Mouse (Mus musculus): ENCODE measurements around the gene H2-M10.2. TPM values are rescaled to one million over a fixed set of nuclear protein-coding genes. Genes with fewer than 3 reads are reported as not detected.
"Not testable (repeated sequence)": the region's sequence is repeated elsewhere in the genome, so short reads cannot be mapped to it uniquely, and the experiment has no call there.

H2-M10.2 gene
- total RNA-seq, 2 experiments from 2014 or later, result not detected

GRCm38 (mm10) chr17:36252250-36252876, 33.9 kb downstream of the H2-M10.2 start:
- DNase-seq, result no peak

GRCm38 (mm10) chr17:36248886-36249285, 37.4 kb downstream of the H2-M10.2 start:
- DNase-seq, result no peak

GRCm38 (mm10) chr17:36245741-36246140, 40.5 kb downstream of the H2-M10.2 start:
- DNase-seq, result no peak

- no peak for DNase-seq
These were observed 42.3 kb downstream of the H2-M10.2 start for GRCm38 (mm10) chr17:36244031-36244430.

GRCm38 (mm10) chr17:36240637-36241213, 45.6 kb downstream of the H2-M10.2 start:
- no peak for DNase-seq

- no peak for DNase-seq
These were observed 48.9 kb downstream of the H2-M10.2 start for GRCm38 (mm10) chr17:36237321-36237921.

- not testable (repeated sequence) for DNase-seq
These were observed 51.0 kb downstream of the H2-M10.2 start for GRCm38 (mm10) chr17:36235300-36235699.

Other genes starting within 250 kb of the H2-M10.2 start
- gene H2-T22, start 243.7 kb downstream of the H2-M10.2 start, total RNA-seq (2021), result 10 to 100 TPM in 1 of 2 experiments, 1 to 10 TPM in 1; 9.0 to 11.0 TPM
- gene Gm6034, start 243.5 kb downstream of the H2-M10.2 start, total RNA-seq (2021), result under 1 TPM in 1 of 2 experiments, not detected in 1; 0.22 TPM
- gene Gm11127, start 228.1 kb downstream of the H2-M10.2 start, total RNA-seq (2021), result 1 to 10 TPM; 1.2 to 1.9 TPM
- under 1 TPM in 1 of 2 experiments, not detected in 1; 0.23 TPM for gene Gm19684, start 164.8 kb downstream of the H2-M10.2 start, total RNA-seq (2021)
- not detected for gene Gm7030, start 157.1 kb downstream of the H2-M10.2 start, total RNA-seq (2021)
- gene Gm8909, start 118.0 kb downstream of the H2-M10.2 start, total RNA-seq (2021), result not detected
- not detected for gene H2-T3, start 96.2 kb downstream of the H2-M10.2 start, total RNA-seq (2021)
- gene Rpp21, start 28.4 kb downstream of the H2-M10.2 start, total RNA-seq (2021), result 10 to 100 TPM; 43.3 to 44.5 TPM
- gene Trim39, start 14.2 kb downstream of the H2-M10.2 start, total RNA-seq (2021), result 10 to 100 TPM; 21.2 to 23.7 TPM
- not detected for gene H2-M10.1, start 39.7 kb upstream of the H2-M10.2 start, total RNA-seq (2021)
- gene H2-M10.3, start 81.9 kb upstream of the H2-M10.2 start, total RNA-seq (2021), result not detected
- not detected for gene H2-M10.4, start 175.8 kb upstream of the H2-M10.2 start, total RNA-seq (2021)

Measured in layer of hippocampus, postnatal 36 days (tissue).